ENCODE assay signal across 8 mouse cellular contexts in genomic region chr8:123950077-123950802, GRCm38 (mm10). TPM values are rescaled to one million over a fixed set of nuclear protein-coding genes. Genes with fewer than 3 reads are reported as not detected.
DNase-seq lines count a peak whose midpoint lies in the region; ATAC-seq lines count a peak whose summit lies in the region.

No protein-coding gene starts in this region.

- peak overlapping the region; percentile 99 for H3K4me2 ChIP-seq in intestine, embryonic 14.5 days (ENCODE audit: low read length)
- H3K4me2 ChIP-seq in limb, embryonic 12.5 days = peak overlapping the region; percentile 96
- H3K4me2 ChIP-seq in midbrain, embryonic 13.5 days (replicated peaks) = peak overlapping the region; percentile 95

- peaks cover 6% of the 10 kb centered on the region; the same call in 1 of the 2 replicates for H3K4me1 ChIP-seq in intestine, embryonic 14.5 days (replicated peaks; ENCODE audit: control insufficient read depth, insufficient read depth, low read length)
- H3K4me1 ChIP-seq in limb, embryonic 12.5 days (replicated peaks) = peaks cover 13% of the 10 kb centered on the region
- peaks cover 17% of the 10 kb centered on the region for H3K4me1 ChIP-seq in midbrain, embryonic 13.5 days (replicated peaks)

- ATAC-seq in intestine, embryonic 14.5 days (replicated peaks; ENCODE audit: low FRiP score, low TSS enrichment, low read depth) = no peak
- ATAC-seq in limb, embryonic 12.5 days (ENCODE audit: insufficient number of reproducible peaks, insufficient read depth, low FRiP score, low TSS enrichment, low read depth) = no peak
- no peak for ATAC-seq in midbrain, embryonic 13.5 days

- H3K9me3 ChIP-seq in intestine, embryonic 14.5 days (ENCODE audit: control insufficient read depth, low read length) = no peaks in the 10 kb centered on the region
- H3K9me3 ChIP-seq in limb, embryonic 12.5 days = no peaks in the 10 kb centered on the region
- no peaks in the 10 kb centered on the region for H3K9me3 ChIP-seq in midbrain, embryonic 13.5 days

- H3K4me3 ChIP-seq in intestine, embryonic 14.5 days (ENCODE audit: low read depth, low read length) = peak overlapping the region; percentile 97
- peak overlapping the region; percentile 96 for H3K4me3 ChIP-seq in limb, embryonic 12.5 days (replicated peaks)
- H3K4me3 ChIP-seq in midbrain, embryonic 13.5 days (replicated peaks) = peak overlapping the region; percentile 98

- DNase-seq in ovary, adult 18-20 months (ENCODE audit: low spot score) = peak; percentile 10
- no peak for DNase-seq in ovary, postnatal 10 days (ENCODE audit: low spot score)
- peak; percentile 67 to 69 for DNase-seq in cerebellum, postnatal 14 days
- DNase-seq in frontal cortex, postnatal 36 days (ENCODE audit: low spot score in 2 of 2) = peak; percentile 48 to 49
- DNase-seq in intestine, embryonic 14.5 days (ENCODE audit: low spot score) = peak; percentile 81
- peak; percentile 42 to 60 for DNase-seq in spleen, postnatal 14 days (ENCODE audit: low spot score in 2 of 2)

- H3K27ac ChIP-seq in intestine, embryonic 14.5 days (ENCODE audit: low read depth) = peak overlapping the region; percentile 73
- H3K27ac ChIP-seq in limb, embryonic 12.5 days = no peak overlapping the region
- no peak overlapping the region for H3K27ac ChIP-seq in midbrain, embryonic 13.5 days

- no peaks in the 10 kb centered on the region for H3K27me3 ChIP-seq in intestine, embryonic 14.5 days (replicated peaks; ENCODE audit: control insufficient read depth, insufficient read depth, low read length)
- H3K27me3 ChIP-seq in limb, embryonic 12.5 days = no peaks in the 10 kb centered on the region
- no peaks in the 10 kb centered on the region for H3K27me3 ChIP-seq in midbrain, embryonic 13.5 days

- H3K9ac ChIP-seq in intestine, embryonic 14.5 days (ENCODE audit: low read length) = peak overlapping the region; percentile 70
- H3K9ac ChIP-seq in limb, embryonic 12.5 days (replicated peaks) = peak overlapping the region; percentile 84
- H3K9ac ChIP-seq in midbrain, embryonic 13.5 days (replicated peaks) = peak overlapping the region; percentile 79; the same call in 1 of the 2 replicates

- 35% methylated on average over 10 of the region's 10 CpGs for WGBS in intestine, embryonic 14.5 days
- WGBS in limb, embryonic 12.5 days = 31% methylated on average over 10 of the region's 10 CpGs
- 34% methylated on average over 10 of the region's 10 CpGs for WGBS in midbrain, embryonic 13.5 days

- H3K36me3 ChIP-seq in intestine, embryonic 14.5 days (ENCODE audit: control insufficient read depth, insufficient read depth, low read length) = peaks cover 31% of the 10 kb centered on the region
- peaks cover 41% of the 10 kb centered on the region for H3K36me3 ChIP-seq in limb, embryonic 12.5 days
- peaks cover 45% of the 10 kb centered on the region for H3K36me3 ChIP-seq in midbrain, embryonic 13.5 days

RNA-seq across cellular contexts. Expression of gene Nup133, which starts 1.2 kb away (rescaled TPM):
- 44.3 and 46.6 TPM in 2 replicates for polyA plus RNA-seq in intestine, embryonic 14.5 days (2014; fragmentation: Nextera tagmentation; extraction: Ambion mirVana)
- polyA plus RNA-seq in limb, embryonic 12.5 days (2016; fragmentation: Nextera tagmentation; extraction: Ambion mirVana) = 50.7 and 56.4 TPM in 2 replicates
- 32.2 and 32.9 TPM in 2 replicates for polyA plus RNA-seq in midbrain, embryonic 13.5 days (2015; fragmentation: Nextera tagmentation; extraction: Ambion mirVana)

RNA-seq across cellular contexts. Expression of gene Abcb10, which starts 32.7 kb away (rescaled TPM):
- 20.5 and 22.2 TPM in 2 replicates for polyA plus RNA-seq in intestine, embryonic 14.5 days (2014; fragmentation: Nextera tagmentation; extraction: Ambion mirVana)
- polyA plus RNA-seq in limb, embryonic 12.5 days (2016; fragmentation: Nextera tagmentation; extraction: Ambion mirVana) = 20.2 and 21.6 TPM in 2 replicates
- 10.5 and 12.2 TPM in 2 replicates for polyA plus RNA-seq in midbrain, embryonic 13.5 days (2015; fragmentation: Nextera tagmentation; extraction: Ambion mirVana)

RNA-seq across cellular contexts. Expression of gene Acta1, which starts 55.7 kb away (rescaled TPM):
- 1.3 and 1.5 TPM in 2 replicates for polyA plus RNA-seq in intestine, embryonic 14.5 days (2014; fragmentation: Nextera tagmentation; extraction: Ambion mirVana)
- 102 and 120 TPM in 2 replicates for polyA plus RNA-seq in limb, embryonic 12.5 days (2016; fragmentation: Nextera tagmentation; extraction: Ambion mirVana)
- polyA plus RNA-seq in midbrain, embryonic 13.5 days (2015; fragmentation: Nextera tagmentation; extraction: Ambion mirVana) = 2.3 and 3.1 TPM in 2 replicates

Comparison
In these comparisons a context has a peak if more than half of its experiments do, and no peak if none do; other contexts are left out.
1. RNA of gene Acta1, which starts 55.7 kb away (polyA plus RNA-seq): 102 to 120 TPM in limb, embryonic 12.5 days; 2.3 to 3.1 TPM in midbrain, embryonic 13.5 days and 1.3 to 1.5 TPM in intestine, embryonic 14.5 days; every median in the first group is over 10 times any median in the second.
2. Peak in every context shown above with its lines, with median percentiles within 50 percentile points of each other: H3K4me2 ChIP-seq, H3K4me3 ChIP-seq and H3K9ac ChIP-seq.